Mouse (Mus musculus) neural tube, embryonic 13.5 days (tissue): ENCODE results near the gene Glcci1. TPM values are rescaled to one million over a fixed set of nuclear protein-coding genes. Genes with fewer than 3 reads are reported as not detected.
"Not testable (repeated sequence)": the region's sequence is repeated elsewhere in the genome, so short reads cannot be mapped to it uniquely, and the experiment has no call there.

Source experiments
- ATAC-seq: fragments of 200-750 bp; cut with Nextera tagmentation; 2 replicates; pipeline ENCODE4 v1.8.0; 2017; ENCODE audit warnings: low read depth, mild to moderate bottlenecking, moderate TSS enrichment, moderate library complexity
- H3K27ac ChIP-seq: fragments of 300-500 bp; sonication (generic); replicated peaks from 2 replicates; pipeline ENCODE4 v1.5.1; 2015; ENCODE audit warnings: moderate library complexity, mild to moderate bottlenecking, inconsistent platforms
- H3K27me3 ChIP-seq: fragments of 300-500 bp; sonication (generic); 2 replicates; pipeline ENCODE4 v1.6.1; 2015; ENCODE audit warnings: mild to moderate bottlenecking, inconsistent platforms
- H3K36me3 ChIP-seq: fragments of 300-500 bp; sonication (generic); 2 replicates; pipeline ENCODE4 v1.6.1; 2015; ENCODE audit warnings: mild to moderate bottlenecking, inconsistent platforms
- H3K4me1 ChIP-seq: fragments of 300-500 bp; sonication (generic); replicated peaks from 2 replicates; pipeline ENCODE4 v1.6.1; 2015; ENCODE audit warnings: inconsistent platforms
- H3K4me2 ChIP-seq: fragments of 300-500 bp; sonication (generic); 2 replicates; pipeline ENCODE4 v1.6.1; 2015; ENCODE audit warnings: inconsistent platforms, mild to moderate bottlenecking, moderate library complexity
- H3K4me3 ChIP-seq: fragments of 300-500 bp; sonication (generic); 2 replicates; pipeline ENCODE4 v1.5.1; 2015; ENCODE audit warnings: mild to moderate bottlenecking, inconsistent platforms
- H3K9ac ChIP-seq: fragments of 300-500 bp; sonication (generic); 2 replicates; pipeline ENCODE4 v1.6.1; 2015; ENCODE audit warnings: moderate library complexity, mild to moderate bottlenecking, inconsistent platforms
- H3K9me3 ChIP-seq: fragments of 300-500 bp; sonication (generic); 2 replicates; pipeline ENCODE4 v1.6.1; 2016; ENCODE audit warnings: inconsistent platforms
- WGBS: fragments of 180-500 bp; shearing (Covaris S2); methylation state at CpG from one replicate; pipeline ENCODE4 v1.1.7; 2015; 5-methylcytosine and 5-hydroxymethylcytosine counted together
- polyA plus RNA-seq: library from polyadenylated mRNA; unstranded; fragments of >200 nt; fragmentation: Nextera tagmentation; extraction: Ambion mirVana; gene quantifications from 2 replicates; pipeline ENCODE4 v1.2.1, GENCODE M21; 2015

Gene Glcci1
- polyA plus RNA-seq, 1 experiment from 2014 or later: 11.3 TPM

DNA sequence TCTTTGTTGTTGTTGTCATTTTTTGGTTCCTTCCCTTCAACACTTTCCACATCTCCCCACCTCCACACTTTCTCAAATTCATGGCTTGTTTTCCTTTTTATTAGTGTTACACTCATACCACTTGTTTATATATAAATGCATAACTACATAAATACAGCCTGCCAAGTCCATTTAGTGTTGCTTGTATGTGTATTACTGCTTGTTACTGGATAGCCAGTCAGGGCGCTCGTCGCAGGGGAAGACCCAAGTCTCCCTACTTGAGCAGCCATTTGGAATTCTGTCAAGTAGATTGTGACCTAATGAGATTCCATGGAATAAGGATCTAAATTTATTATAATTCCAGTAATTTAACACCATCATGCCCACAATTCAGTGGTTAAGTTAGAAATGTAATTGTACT, 10.3 kb downstream of the Glcci1 start:
- ATAC-seq: no peak
- H3K9me3 ChIP-seq: no peaks in the 10 kb centered on the region
- H3K4me2 ChIP-seq: no peak overlapping the region
- H3K27me3 ChIP-seq: no peaks in the 10 kb centered on the region
- no peak overlapping the region for H3K4me3 ChIP-seq
- H3K27ac ChIP-seq: no peak overlapping the region
- H3K4me1 ChIP-seq: no peaks in the 10 kb centered on the region; the same call in 1 of the 2 replicates
- no peak overlapping the region for H3K9ac ChIP-seq
- 88% methylated on average over 3 of the region's 3 CpGs for WGBS
- no peaks in the 10 kb centered on the region for H3K36me3 ChIP-seq

DNA sequence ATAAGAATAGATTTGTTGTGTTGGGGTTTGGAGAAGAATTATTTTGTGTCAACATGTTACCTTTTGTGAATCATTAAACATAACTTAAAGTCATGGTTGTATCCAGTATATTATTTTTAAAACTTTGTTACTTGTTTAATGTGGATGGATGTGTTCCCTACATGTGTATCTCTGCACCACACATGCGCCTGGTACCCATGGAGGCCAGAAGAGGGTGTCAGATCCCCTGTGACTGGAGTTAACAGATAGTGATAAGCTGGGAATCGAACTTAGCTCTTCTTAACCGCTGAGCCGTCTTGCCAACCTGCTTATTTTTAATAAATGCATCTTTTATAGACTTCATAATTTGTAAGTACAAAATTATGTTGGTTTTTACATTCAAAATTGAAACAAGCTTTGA, 11.8 kb downstream of the Glcci1 start:
- ATAC-seq: no peak
- H3K27me3 ChIP-seq: no peaks in the 10 kb centered on the region
- H3K9ac ChIP-seq: no peak overlapping the region
- H3K4me3 ChIP-seq: no peak overlapping the region
- 96% methylated on average over 4 of the region's 4 CpGs for WGBS
- H3K36me3 ChIP-seq: no peaks in the 10 kb centered on the region
- H3K27ac ChIP-seq: no peak overlapping the region
- H3K4me2 ChIP-seq: no peak overlapping the region
- H3K9me3 ChIP-seq: no peaks in the 10 kb centered on the region
- no peaks in the 10 kb centered on the region; the same call in 1 of the 2 replicates for H3K4me1 ChIP-seq

DNA sequence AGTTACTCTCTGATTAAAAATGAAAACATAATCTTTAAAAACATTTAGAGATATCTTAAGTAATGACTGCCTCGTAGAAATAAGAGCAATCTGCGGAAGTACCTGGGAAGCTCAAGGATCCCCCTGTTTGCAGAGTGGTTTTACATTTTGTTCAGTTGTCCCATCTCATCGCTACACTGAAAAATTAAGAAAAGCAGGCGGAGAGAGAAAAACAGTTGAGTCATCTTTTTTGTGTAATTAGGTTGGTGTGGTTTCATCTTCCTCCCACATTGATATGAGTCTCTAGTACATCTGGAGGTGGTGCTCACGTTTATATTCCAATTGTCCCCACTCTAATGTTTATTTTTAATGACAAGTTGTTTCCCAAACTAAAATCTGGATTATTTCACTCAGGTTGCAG, 15.3 kb downstream of the Glcci1 start:
- no peak for ATAC-seq
- Histone ChIP-seq H3K9me3 (no peaks in the 10 kb centered on the region), H3K4me3 (no peak overlapping the region), H3K9ac (no peak overlapping the region), H3K27me3 (no peaks in the 10 kb centered on the region), H3K36me3 (no peaks in the 10 kb centered on the region), H3K4me2 (no peak overlapping the region), H3K27ac (no peak overlapping the region), H3K4me1 (no peaks in the 10 kb centered on the region; the same call in 1 of the 2 replicates)
- 91% methylated on average over 5 of the region's 5 CpGs for WGBS

DNA sequence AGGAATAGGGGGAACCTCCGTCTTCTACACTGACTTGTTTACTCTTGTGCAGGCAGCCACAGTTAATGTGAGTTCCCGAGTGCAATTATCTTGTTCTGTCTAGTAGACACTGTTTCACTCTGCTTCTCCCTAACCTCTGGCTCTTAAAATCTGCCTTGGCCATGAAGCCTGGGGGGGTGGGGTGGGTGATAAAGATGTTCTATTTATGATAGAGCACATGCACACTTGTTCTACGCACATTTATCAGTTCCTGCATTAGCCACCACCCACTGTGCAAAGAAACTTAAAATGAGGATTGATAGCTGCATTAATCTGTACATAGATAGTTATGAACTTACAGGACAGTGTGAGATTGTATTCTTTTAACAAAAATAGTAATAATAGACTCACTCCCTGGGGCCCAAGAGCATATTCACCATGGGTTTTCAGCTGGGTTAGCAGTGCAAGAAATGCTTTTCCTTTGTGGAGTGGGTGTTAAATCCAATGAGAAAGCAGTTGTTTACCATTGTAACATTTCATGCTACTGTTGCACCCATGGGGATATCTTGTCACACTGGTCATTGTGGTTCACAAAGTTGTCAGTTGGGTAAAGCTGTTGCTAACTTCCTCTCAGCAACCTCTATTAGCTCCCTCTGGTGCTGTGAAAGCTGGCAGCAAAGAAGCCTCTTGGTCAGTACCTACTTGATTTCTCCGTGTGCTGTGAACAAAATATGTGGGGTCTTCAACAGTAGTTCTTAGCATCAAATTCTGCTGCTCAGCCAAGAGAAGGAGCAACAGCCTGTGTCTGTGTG, 21.9 kb downstream of the Glcci1 start:
- no peak for ATAC-seq
- Histone ChIP-seq H3K9ac (no peak overlapping the region), H3K27me3 (no peaks in the 10 kb centered on the region), H3K9me3 (no peaks in the 10 kb centered on the region), H3K27ac (no peak overlapping the region), H3K4me2 (no peak overlapping the region), H3K4me1 (no peaks in the 10 kb centered on the region; the same call in 1 of the 2 replicates), H3K36me3 (no peaks in the 10 kb centered on the region), H3K4me3 (no peak overlapping the region)
- 86% methylated on average over 4 of the region's 4 CpGs for WGBS

DNA sequence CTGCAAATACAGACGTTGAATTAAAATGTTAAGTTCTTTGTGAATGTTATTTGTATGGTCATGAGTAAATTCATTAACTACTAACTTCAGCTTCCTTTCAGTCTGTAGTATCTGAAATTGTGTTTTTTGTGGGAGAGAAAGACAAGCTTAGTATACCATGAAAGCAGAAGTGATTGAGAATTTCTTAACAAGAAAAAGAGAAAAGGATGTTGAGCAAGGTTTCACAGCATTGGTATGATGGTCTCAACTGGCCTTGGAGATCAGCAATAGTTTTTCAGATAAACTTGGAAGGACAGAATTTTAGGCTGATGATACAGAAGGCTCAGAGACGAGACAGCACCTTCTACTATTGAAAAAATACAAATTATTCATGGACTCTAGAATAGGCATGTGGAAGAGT, 27.5 kb downstream of the Glcci1 start:
- H3K9me3 ChIP-seq: no peaks in the 10 kb centered on the region
- H3K4me2 ChIP-seq: no peak overlapping the region
- H3K27ac ChIP-seq: no peak overlapping the region
- no peak overlapping the region for H3K4me3 ChIP-seq
- ATAC-seq: no peak
- H3K4me1 ChIP-seq: no peaks in the 10 kb centered on the region; the same call in 1 of the 2 replicates
- no peaks in the 10 kb centered on the region for H3K36me3 ChIP-seq
- H3K9ac ChIP-seq: no peak overlapping the region
- 84% methylated on average over 2 of the region's 2 CpGs for WGBS
- no peaks in the 10 kb centered on the region for H3K27me3 ChIP-seq

DNA sequence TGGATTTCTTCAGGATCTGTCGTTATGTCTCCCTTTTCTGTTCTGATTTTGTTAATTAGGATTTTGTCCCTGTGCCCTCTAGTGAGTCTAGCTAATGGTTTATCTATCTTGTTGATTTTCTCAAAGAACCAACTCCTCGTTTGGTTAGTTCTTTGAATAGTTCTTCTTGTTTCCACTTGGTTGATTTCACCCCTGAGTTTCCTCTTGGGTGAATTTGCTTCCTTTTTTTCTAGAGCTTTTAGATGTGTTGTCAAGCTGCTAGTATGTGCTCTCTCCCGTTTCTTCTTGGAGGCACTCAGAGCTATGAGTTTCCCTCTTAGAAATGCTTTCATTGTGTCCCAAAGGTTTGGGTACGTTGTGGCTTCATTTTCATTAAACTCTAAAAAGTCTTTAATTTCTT, 32.1 kb downstream of the Glcci1 start:
- H3K4me1 ChIP-seq, H3K27me3 ChIP-seq, H3K27ac ChIP-seq, H3K4me3 ChIP-seq, H3K4me2 ChIP-seq, H3K36me3 ChIP-seq, ATAC-seq, H3K9ac ChIP-seq, H3K9me3 ChIP-seq: not testable (repeated sequence)
- WGBS: 91% methylated on average over 4 of the region's 4 CpGs

DNA sequence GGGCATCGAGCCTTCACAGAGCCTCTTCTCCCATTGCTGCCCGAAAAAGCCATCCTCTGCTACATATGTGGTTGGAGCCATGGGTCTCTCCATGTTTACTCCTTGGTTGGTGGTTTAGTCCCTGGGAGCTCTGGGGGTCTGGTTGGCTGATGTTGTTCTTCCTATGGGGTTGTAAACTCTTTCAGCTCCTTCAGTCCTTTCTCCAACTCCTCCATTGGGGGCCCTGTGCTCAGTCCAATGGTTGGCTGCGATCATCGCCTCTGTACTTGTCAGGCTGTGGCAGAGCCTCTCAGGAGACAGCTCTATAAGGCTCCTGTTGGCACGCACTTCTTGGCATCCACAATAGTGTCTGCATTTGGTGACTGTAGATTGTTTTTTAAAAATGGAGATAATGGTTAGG, 35.4 kb downstream of the Glcci1 start:
- WGBS: 97% methylated on average over 5 of the region's 5 CpGs

DNA sequence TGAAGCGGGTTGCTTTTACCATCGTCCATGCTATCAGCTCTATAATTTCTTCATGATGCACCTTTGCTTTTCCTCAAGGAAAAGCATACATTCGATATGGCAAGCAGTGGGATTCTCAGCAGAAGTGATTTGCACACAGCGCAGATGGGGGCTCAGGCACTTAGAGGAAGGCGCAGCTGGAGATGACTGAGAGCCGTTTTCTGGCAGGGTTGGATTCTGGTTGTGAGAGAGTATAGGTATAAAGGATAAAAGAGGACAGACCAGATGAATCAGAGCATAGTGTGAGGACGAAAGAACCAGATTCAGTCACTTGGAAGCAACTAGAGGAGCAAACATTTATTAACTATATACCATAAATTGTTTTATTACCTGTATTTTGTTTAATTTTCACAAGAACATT, 36.4 kb downstream of the Glcci1 start:
- Histone ChIP-seq H3K4me2 (no peak overlapping the region), H3K9ac (no peak overlapping the region), H3K4me3 (no peak overlapping the region), H3K27ac (no peak overlapping the region), H3K36me3 (0 out of 2 replicates have a peak, but pooled peaks cover 5% of the 10 kb centered on the region), H3K4me1 (no peaks in the 10 kb centered on the region), H3K27me3 (no peaks in the 10 kb centered on the region), H3K9me3 (no peaks in the 10 kb centered on the region)
- no peak for ATAC-seq
- WGBS: 93% methylated on average over 7 of the region's 7 CpGs

More for the DNA sequence above, 35.4 kb downstream of the Glcci1 start:
- Histone ChIP-seq H3K4me2 (no peak overlapping the region), H3K9ac (no peak overlapping the region), H3K4me1 (no peaks in the 10 kb centered on the region), H3K27ac (no peak overlapping the region), H3K27me3 (no peaks in the 10 kb centered on the region), H3K36me3 (0 out of 2 replicates have a peak, but pooled peaks cover 5% of the 10 kb centered on the region), H3K4me3 (no peak overlapping the region), H3K9me3 (no peaks in the 10 kb centered on the region)
- ATAC-seq: no peak

DNA sequence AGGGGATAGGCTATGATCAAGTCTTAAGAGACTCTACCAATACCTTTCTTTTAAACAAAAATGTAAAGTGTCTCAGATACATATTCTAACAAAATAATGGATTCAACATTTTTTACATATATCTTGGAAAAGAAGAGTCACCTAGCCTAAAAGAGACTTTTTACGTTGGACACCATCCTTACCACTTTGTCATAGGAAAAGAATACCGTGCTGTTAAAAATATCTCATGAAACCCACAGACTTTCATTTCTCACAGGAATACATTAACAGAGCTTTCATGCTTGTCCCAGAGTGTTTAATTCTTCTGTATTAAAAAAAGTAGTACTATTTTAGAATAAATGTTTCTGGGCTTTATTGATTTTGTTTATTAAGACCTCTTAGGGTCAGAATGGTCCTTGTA, 41.8 kb downstream of the Glcci1 start:
- no peak overlapping the region for H3K9ac ChIP-seq
- no peaks in the 10 kb centered on the region for H3K9me3 ChIP-seq
- no peaks in the 10 kb centered on the region for H3K4me1 ChIP-seq
- no peak overlapping the region for H3K27ac ChIP-seq
- 90% methylated on average over 2 of the region's 2 CpGs for whole genome bisulfite sequencing
- peaks cover 3% of the 10 kb centered on the region; the same call in 1 of the 2 replicates for H3K36me3 ChIP-seq
- H3K4me2 ChIP-seq: no peak overlapping the region
- no peak overlapping the region for H3K4me3 ChIP-seq
- ATAC-seq: no peak
- no peaks in the 10 kb centered on the region for H3K27me3 ChIP-seq

DNA sequence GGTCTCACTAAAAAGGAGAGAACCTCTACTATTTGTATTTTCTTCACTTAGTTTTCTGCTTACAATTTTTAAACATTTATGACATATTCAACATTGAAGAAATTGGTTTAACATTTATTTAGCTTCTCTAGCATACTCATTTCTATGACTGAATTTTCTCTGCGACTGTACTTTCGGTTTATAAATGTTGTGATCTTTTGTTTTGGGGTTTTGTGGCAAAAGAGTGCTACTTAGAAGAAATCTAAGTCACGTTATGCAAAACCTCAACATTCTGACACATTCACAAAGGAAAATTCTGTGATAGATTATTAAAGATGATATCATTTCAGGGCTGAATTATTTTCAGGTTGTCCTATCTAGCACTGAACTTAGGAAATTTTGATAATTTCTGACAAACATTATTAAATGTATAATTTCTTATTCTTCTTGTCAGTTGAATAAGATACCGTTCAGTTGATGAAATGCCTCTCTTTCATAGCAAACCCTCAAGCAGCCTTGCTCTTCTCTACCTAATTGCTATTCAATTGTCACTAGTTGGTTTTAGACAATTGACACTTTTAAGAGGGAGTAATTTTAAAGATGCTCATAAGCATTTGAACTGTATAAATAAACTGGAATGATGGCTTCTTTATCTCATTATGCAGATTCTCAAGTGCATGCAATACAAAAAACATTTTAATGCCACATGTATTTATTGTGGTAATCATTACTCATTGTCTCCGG, 47.6 kb downstream of the Glcci1 start:
- Histone ChIP-seq H3K4me2 (no peak overlapping the region), H3K4me3 (no peak overlapping the region), H3K27me3 (no peaks in the 10 kb centered on the region), H3K9ac (no peak overlapping the region), H3K4me1 (no peaks in the 10 kb centered on the region), H3K36me3 (peaks cover 9% of the 10 kb centered on the region; the same call in 1 of the 2 replicates), H3K9me3 (no peaks in the 10 kb centered on the region), H3K27ac (no peak overlapping the region)
- no peak for ATAC-seq
- 92% methylated on average over 5 of the region's 5 CpGs for WGBS

DNA sequence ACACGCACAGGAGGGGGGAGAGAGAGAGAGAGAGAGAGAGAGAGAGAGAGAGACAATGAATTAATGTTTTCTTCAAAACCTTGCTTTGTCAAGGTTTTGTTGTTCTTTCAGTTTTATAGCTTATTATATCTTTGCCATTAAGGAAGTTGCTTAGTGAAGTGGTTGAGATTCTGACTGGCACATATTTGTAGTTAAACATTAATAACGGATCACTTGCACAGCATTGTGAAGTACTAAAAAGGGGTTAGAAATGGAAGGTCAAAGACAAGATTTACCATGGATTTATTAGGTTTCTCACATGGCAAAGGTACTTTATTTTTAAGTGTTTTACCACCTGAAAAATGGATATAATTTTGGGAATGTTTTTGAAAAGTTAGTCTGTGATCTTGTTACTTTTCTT, 51.3 kb downstream of the Glcci1 start:
- H3K27me3 ChIP-seq: no peaks in the 10 kb centered on the region
- no peak overlapping the region for H3K4me2 ChIP-seq
- H3K27ac ChIP-seq: no peak overlapping the region
- ATAC-seq: no peak
- H3K36me3 ChIP-seq: peaks cover 11% of the 10 kb centered on the region
- no peak overlapping the region for H3K9ac ChIP-seq
- 94% methylated on average over 2 of the region's 2 CpGs for WGBS
- no peak overlapping the region for H3K4me3 ChIP-seq
- H3K9me3 ChIP-seq: no peaks in the 10 kb centered on the region
- no peaks in the 10 kb centered on the region for H3K4me1 ChIP-seq

DNA sequence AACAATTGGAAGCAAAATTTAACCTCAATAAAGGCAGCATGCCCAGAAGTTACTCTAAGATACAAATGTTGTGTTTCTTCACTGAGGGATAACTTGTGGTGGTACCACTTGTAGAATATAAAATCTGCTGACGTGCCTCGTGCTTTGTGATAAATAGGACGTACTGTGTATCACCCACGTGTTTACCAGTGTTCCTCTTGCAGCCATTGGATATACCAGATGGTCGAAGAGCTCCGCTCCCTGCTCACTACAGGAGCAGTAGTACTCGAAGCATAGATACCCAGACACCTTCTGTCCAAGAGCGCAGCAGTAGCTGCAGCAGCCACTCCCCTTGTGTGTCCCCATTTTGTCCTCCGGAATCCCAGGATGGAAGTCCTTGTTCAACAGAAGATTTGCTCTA, 73.0 kb downstream of the Glcci1 start:
- Histone ChIP-seq H3K4me1 (no peaks in the 10 kb centered on the region), H3K36me3 (0 out of 2 replicates have a peak, but pooled peaks cover 4% of the 10 kb centered on the region), H3K27me3 (no peaks in the 10 kb centered on the region), H3K27ac (no peak overlapping the region), H3K9ac (no peak overlapping the region), H3K4me3 (no peak overlapping the region), H3K4me2 (no peak overlapping the region), H3K9me3 (no peaks in the 10 kb centered on the region)
- 95% methylated on average over 9 of the region's 9 CpGs for WGBS
- ATAC-seq: no peak
